Mouse (Mus musculus) induced T-regulatory cell, adult 2 months (primary cell): ENCODE results near the gene Tcf20.
"Not testable (repeated sequence)": the region's sequence is repeated elsewhere in the genome, so short reads cannot be mapped to it uniquely, and the experiment has no call there.

ENCODE experiments used
- DNase-seq: peaks from one replicate; pipeline ENCODE4 v3.0.0-alpha.2; 2012; ENCODE audit warnings: low read depth

Tcf20 gene

GRCm38 (mm10) chr15:82898740-82899675, 88.7 kb downstream of the Tcf20 start:
- peak; percentile 85 for DNase-seq

- DNase-seq, result no peak
Measured at GRCm38 (mm10) chr15:82898141-82898739, 89.4 kb downstream of the Tcf20 start.

GRCm38 (mm10) chr15:82896336-82896735, 91.3 kb downstream of the Tcf20 start:
- DNase-seq, result peak; percentile 55

- DNase-seq, result no peak
Measured at GRCm38 (mm10) chr15:82890470-82890869, 97.2 kb downstream of the Tcf20 start.

GRCm38 (mm10) chr15:82889426-82889825, 98.2 kb downstream of the Tcf20 start:
- DNase-seq, result no peak

GRCm38 (mm10) chr15:82888466-82888865, 99.2 kb downstream of the Tcf20 start:
- no peak for DNase-seq

- no peak for DNase-seq
Measured at GRCm38 (mm10) chr15:82877309-82877708, 110.4 kb downstream of the Tcf20 start.

GRCm38 (mm10) chr15:82876863-82877262, 110.8 kb downstream of the Tcf20 start:
- no peak for DNase-seq

- no peak for DNase-seq
Measured at GRCm38 (mm10) chr15:82872037-82872436, 115.6 kb downstream of the Tcf20 start.

GRCm38 (mm10) chr15:82866286-82866685, 121.4 kb downstream of the Tcf20 start:
- DNase-seq, result not testable (repeated sequence)

- no peak for DNase-seq
Measured at GRCm38 (mm10) chr15:82863674-82864073, 124.0 kb downstream of the Tcf20 start.

GRCm38 (mm10) chr15:82856652-82857378, 130.9 kb downstream of the Tcf20 start:
- DNase-seq, result no peak

GRCm38 (mm10) chr15:82856065-82856464, 131.6 kb downstream of the Tcf20 start:
- DNase-seq, result no peak

GRCm38 (mm10) chr15:82839146-82839545, 148.5 kb downstream of the Tcf20 start:
- no peak for DNase-seq

GRCm38 (mm10) chr15:82829917-82830316, 157.8 kb downstream of the Tcf20 start:
- no peak for DNase-seq

GRCm38 (mm10) chr15:82825866-82826265, 161.8 kb downstream of the Tcf20 start:
- no peak for DNase-seq

GRCm38 (mm10) chr15:82822347-82822746, 165.3 kb downstream of the Tcf20 start:
- no peak for DNase-seq

- no peak for DNase-seq
Measured at GRCm38 (mm10) chr15:82821657-82822056, 166.0 kb downstream of the Tcf20 start.

- DNase-seq, result no peak
Measured at GRCm38 (mm10) chr15:82815296-82815695, 172.4 kb downstream of the Tcf20 start.

- peak; percentile 70 for DNase-seq
Measured at GRCm38 (mm10) chr15:82814806-82815205, 172.9 kb downstream of the Tcf20 start.

- DNase-seq, result no peak
Measured at GRCm38 (mm10) chr15:82814321-82814720, 173.4 kb downstream of the Tcf20 start.

- no peak for DNase-seq
Measured at GRCm38 (mm10) chr15:82810556-82810955, 177.1 kb downstream of the Tcf20 start.

- no peak for DNase-seq
Measured at GRCm38 (mm10) chr15:82809511-82809910, 178.2 kb downstream of the Tcf20 start.
